Mouse (Mus musculus) regulatory T cell (primary cell): ENCODE data around the gene 4930435E12Rik.
"Not testable (repeated sequence)": the region's sequence is repeated elsewhere in the genome, so short reads cannot be mapped to it uniquely, and the experiment has no call there.

Experiments used
- in situ Hi-C: fragments of 300-600 bp; cut with MboI, MseI; formaldehyde crosslinking; loops from one replicate; pipeline ENCODE4 v1.15.1; 2025; ENCODE audit warnings: high pct_unique_total_duplicates

The 4930435E12Rik gene

DNA sequence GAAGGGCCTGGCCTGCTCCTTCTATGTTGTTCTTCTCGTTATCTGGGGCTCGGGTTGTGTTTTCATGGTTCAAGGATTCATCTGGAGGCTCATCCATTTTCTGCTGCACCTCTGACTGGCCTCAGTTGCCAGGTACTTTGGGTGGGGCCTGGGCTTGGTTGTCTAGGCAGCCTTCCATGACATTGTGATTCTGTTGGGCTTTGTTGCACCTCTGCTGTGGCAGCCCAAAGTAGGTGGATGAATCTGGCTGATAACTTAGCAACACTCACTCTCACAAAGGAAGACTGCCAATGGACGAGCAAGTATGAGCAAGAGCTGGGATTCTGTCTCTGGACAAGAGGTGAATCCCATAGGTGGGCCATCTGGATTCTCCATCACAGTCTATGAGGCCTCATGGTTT lies at the start of gene 4930435E12Rik:
Gene 4930435E12Rik (minus strand): TSS at position 101 of the 400 bp plus-strand sequence.
- in situ Hi-C loops: no loop called here

DNA sequence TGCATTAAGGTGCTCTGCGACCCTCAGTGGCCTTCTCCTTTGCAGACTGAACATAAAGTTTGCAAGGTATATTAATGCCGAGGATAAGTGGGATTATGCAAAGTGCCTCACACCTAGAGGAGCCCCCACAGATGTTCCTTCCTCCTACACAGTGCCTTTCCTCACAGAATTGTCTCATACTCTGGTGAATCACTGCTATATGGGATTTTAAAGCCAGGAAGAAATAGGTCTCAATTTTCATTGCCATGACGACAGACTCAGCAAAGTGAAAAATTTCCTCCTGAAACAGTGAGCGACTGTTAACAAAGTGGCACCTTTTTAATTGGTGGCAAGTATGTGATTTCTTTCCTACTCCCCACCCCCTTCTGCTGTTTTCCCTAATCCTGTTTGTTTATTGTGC lies 45.9 kb upstream of the 4930435E12Rik start:
- in situ Hi-C loops: no loop called here

DNA sequence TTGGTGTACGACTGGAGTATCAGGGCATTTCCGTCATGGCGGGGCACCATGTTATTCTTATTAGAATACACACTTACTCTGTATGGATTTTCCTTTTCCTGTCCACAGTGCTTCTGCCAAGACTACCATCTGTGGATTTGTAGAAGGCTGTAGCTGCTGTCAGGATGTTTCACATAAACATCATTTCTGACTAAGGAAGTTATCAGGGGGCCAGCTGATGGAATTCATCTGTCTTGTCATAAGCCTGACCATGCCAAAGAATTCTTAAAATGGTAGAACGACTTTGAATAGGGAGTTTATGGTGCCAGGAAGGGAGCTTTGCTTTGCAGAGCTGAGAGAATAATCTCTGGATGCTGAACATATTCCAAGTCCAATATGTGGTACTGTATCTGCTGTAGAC lies 44.7 kb upstream of the 4930435E12Rik start:
- in situ Hi-C loops: no loop called here

DNA sequence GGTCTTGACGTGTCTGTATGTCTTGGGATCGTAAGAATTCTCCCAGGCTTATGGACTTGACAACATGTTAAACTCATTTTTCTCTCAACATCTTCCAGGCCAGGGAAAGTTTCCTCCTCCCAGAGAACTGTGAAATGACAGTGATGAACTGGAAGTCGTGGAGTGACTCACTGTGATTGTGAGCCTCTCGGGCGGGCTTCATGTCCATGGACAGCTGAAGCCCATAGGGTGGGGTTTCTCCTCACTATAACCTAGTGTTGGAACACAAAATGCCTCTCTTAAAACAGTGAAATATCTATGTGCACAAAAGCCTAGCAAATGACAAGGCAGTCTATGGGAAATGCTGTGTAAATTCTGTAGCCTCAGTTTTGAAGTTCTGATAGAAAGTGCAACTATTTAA lies 35.8 kb upstream of the 4930435E12Rik start:
- in situ Hi-C loops: no loop called here

DNA sequence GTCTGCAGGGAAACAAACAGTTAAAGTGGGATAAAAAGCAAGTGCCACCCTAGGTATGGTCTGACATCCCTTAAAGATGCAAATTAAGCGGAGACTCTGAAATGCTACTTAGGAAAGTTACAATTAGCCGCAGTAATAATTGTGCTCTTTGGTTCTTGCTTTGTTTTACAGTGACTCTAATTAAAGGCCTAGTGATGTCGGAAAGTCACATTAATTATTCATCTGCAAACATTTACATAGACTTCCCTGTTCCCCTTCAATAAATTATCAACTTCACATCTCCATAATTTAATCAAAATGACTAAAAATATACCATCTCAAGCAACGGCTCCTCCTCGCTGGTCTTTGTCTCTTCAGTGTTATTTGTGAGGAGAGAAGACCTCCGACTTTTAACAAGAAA lies 32.0 kb upstream of the 4930435E12Rik start:
- in situ Hi-C loops: no loop called here

DNA sequence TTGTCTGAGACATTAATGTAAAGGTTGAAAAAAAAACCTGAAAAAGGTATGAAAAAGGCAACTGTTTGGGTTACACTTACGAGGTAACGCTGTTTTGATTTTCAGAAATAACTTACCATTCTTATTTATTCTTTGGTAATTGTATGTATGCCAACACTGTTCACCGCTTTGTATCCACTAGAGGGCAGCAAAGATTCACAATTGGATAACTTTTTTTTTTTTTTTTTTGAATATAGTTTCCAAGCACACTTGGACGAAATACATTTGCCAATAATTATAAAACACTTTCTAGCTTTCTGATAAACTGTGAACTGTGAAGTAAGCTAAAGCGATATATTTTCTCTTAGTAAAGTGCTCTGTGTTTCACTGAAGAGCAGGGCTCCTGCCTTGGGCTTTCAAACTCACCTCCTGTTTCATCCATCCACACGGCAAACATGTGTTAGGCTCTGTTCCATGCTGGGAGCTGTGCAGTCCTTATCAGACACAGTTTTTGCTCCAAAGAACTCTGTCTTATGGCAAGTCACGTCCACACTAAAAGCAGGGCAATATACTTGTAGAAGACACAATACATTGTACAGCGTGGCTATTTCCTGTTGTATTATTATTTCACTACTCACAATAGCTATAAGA lies 29.7 kb upstream of the 4930435E12Rik start:
- in situ Hi-C loops: loop anchor here (5.0 kb wide), 1 partner anchor 194 kb away; no protein-coding TSS in a partner anchor

DNA sequence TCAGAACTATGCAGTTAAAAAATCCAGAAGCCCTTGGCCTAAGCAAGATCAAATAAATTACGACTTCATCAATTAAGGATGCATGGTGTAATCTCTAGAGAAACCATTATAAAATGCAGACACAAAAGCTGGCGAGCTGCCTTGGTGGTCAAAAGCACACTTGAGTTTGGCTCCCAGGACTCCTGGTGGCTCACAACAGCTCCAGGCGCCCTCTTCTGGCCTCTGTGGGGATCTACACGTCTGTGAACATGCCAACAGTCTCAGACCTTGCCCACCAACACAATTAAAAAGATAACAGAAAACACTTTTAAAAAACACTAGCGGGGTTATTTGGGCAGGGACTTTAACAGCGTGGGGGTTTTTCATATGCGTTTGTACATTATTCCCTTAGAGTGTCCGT lies 16.0 kb downstream of the 4930435E12Rik start:
- in situ Hi-C loops: loop anchor here (5.0 kb wide), 1 partner anchor 190 kb away; no protein-coding TSS in a partner anchor

DNA sequence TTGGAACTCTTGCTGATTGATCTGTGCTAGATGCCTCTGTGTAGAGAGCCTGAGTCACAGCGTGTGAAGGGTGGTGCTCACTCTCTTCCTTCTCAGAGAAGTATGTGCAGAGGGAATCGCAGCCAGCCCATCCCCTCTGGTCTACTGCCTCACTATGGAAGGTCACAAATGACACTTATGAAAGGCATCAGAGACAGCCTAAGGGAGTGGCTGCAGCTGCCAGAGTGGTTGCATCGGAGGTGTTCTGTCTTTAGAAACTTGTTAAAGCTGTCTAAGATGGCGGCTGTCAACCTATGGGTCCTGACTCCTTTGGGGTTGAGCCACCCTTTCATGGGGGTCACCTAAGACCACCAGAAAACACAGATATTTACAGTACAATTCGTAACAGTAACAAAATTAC lies 18.4 kb downstream of the 4930435E12Rik start:
- in situ Hi-C loops: loop anchor here (5.0 kb wide), 1 partner anchor 188 kb away; no protein-coding TSS in a partner anchor

DNA sequence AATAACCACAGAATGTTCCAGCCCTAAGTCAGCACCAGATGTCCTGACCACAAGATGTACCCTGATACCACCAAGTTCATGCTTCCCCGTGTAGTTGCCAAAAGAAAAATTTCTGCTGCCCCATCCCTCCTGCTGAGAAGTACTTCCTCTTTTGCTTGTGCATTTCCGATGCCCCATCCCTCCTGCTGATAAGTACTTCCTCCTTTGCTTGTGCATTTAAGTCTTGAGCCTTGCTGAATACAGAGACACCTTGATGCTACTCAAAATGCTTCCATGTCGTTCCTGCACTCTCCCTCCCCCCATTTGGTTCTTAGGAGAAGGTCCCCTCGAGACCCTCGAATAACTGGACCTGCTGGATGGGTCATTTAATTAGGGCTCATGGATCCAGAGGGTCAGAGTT lies 20.8 kb downstream of the 4930435E12Rik start:
- in situ Hi-C loops: not testable (repeated sequence)

DNA sequence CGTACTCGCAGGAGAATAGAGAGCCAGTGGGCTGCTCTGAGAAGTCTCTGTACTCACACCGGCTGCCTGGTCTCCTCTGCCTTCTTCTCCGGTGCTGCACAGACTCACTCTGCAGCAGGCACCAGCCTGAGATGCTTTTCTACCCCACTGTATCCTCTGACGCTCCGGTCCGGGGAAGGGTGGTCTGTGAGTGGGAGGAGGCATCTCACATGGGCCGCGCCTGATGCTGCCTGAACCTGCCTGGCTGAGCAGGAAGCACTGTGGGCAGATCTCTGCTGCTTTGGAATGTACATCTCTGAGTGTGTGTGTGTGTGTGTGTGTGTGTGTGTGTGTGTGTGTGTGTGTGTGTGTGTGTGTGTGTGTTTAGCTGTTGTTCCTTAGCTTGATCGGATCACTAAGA lies 28.5 kb downstream of the 4930435E12Rik start, which contains the start of gene Upk1b:
Gene Upk1b (minus strand): TSS at position 238 of the 400 bp plus-strand sequence.
- in situ Hi-C loops: no loop called here

DNA sequence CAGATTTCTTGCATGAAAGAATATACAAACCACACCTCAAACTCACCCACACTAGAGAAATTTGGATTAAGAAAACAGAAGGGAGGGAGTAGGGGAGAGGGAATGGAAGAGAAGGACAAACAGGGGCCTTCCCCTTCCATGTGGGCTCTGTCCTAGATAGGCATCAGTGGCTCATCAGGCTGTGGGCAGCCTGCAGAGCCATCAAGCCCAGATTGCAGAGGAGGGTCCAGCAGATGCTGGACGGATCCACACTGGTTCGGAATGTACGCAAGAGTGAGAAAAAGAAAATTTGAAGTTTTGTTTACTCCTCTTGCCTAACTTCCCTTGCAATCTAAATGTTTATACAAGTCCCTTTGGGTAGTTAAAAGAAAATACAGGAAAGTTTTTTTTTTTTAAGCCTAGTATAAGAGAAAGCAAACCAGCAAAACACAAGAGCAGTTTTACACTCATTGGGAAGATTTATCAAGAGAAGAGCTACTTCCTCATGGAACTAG lies 29.5 kb downstream of the 4930435E12Rik start:
- in situ Hi-C loops: no loop called here

DNA sequence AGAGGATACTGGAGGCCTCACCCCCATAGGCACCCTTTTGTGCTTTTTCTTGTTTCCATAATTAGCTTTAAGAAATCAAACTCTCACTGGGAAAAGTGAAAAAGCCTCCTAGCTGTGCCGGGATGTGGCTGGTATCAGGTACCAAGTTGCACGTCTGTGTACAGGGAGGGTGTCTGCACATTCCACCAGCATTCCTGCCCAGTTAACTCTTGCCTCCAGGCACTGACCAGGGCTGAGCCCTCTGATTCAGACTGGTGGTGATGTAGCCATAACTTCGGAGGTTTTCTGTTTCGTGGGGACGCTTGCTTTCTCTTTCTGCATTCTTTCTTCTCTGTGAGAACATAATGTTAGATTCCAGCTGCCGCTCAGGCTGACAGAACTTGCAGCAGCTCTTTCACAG lies 35.4 kb downstream of the 4930435E12Rik start:
- in situ Hi-C loops: no loop called here

DNA sequence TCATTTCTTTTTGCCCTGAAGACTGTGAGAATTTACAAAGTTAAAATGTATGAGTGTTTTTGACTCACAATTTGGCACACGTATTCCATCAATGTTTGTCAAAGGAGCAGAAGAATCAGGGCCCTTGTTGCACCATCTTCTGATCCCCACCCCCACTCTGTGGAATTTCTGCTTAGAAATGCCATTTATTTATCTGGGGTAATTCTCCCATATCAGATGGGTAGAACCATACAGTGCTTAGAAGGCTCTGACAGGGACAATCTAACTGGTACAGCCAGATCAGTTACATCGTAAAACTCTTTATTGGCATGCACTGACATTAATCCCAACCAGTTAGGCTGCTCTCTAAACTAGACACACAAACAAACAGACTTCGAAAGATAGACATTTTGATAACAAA lies 38.6 kb downstream of the 4930435E12Rik start:
- in situ Hi-C loops: no loop called here

DNA sequence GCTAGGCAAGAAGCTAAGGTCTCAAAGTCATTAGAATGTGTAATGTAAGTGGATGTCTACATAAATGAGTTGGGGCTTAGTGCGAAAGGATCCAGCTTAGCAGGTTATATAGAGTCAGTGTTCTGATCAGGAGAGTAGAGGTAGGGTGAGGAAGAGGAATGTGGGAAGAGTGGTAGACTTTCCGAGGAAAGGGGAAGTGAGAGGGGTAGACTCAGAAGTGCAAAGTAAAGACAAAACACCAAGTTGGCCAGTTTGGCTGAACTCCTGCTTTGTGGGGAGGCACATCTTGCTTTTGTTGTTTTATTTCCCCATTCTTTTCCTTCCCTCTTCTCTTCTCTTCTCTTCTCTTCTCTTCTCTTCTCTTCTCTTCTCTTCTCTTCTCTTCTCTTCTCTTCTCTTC lies 39.5 kb downstream of the 4930435E12Rik start:
- in situ Hi-C loops: no loop called here

DNA sequence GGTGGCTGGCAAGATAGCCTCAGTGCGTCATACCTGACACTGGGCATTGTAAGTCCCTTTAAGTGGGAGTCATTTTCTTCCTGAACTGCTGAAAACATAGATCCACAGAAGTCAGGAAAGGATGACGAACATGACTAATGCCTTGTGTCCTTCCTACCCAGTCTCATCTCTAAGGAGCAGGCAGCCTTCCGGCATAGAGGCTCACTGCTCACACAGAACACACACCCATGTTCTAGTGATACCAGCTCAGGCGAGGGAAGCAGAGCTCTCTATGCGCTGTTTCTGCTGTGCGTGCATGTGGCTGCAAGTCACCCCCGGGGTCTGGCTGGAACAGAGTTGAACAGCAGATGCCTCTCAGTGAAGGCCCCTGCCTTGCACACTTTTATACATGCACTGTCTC lies 43.2 kb downstream of the 4930435E12Rik start:
- in situ Hi-C loops: no loop called here

DNA sequence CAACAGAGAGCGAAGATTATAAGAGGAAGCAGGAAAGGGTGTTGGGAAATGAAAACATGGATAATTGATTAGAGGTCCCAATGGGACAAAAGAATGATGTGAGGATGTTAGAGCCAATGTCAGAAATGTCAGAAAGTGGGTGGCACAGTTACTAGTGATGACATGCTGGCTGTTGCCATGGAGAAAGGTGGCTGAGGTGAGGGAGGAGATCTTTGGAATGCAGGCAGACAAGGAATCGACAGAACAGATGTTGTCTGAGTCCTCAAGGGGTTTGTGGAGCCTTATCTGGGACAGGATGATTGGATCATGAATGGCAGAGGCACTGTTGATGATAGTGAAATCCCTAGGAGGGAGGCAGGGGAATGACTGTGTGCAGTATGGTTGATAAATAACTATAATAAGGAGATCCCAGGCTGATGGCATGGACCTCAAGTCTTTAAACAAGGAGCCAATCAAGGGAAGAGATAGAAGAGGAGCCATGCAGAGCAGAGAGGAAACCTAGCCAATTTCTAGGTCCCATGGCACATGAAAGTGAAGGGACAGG lies 46.0 kb downstream of the 4930435E12Rik start:
- in situ Hi-C loops: no loop called here

DNA sequence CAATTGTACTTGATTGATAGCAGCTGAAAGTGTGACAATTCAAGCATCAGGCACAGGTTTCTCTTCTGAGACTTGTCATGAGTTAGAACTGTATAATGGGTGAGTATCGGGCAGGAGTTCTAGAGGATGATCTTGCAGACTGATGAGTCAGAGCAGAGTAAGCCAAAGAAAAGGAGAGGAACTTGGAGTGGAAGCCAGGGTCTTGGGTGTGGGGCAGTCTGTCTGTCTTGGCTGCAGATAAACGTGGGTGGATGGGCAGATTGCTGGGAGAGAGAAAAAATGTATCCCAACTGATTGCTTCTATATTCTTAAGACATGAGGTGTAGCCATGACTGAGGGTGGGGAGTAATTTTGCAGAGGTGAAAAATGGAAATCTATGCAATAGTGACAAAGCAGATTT lies 46.6 kb downstream of the 4930435E12Rik start:
- in situ Hi-C loops: no loop called here

DNA sequence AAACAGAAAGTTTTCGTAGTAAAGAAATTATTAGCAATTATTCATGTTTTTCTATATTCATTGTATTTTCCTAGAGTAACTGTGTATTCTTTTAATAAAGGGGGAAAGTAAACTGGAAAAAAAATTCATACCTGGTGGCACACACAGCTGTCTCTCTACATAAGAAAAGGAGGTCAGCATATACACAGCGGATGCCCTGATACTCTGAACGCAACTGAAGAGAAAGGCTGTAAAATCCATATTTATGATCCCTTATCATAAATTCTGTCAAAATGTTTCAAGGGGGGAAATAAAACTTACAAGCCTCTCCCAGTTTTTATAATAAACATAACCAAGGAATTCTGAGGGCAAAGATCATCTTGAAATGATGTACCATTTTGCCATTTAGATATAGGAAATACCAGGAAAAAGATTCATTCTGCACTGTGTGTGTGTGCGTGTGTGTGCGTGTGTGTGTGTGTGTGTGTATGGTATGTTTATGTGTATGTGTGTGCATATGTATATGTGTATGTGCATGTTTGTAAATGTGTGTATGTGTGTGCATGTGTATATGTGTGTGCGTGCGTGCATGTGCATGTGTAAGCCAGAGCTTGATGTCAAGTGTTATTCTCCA lies 47.5 kb downstream of the 4930435E12Rik start:
- in situ Hi-C loops: no loop called here

DNA sequence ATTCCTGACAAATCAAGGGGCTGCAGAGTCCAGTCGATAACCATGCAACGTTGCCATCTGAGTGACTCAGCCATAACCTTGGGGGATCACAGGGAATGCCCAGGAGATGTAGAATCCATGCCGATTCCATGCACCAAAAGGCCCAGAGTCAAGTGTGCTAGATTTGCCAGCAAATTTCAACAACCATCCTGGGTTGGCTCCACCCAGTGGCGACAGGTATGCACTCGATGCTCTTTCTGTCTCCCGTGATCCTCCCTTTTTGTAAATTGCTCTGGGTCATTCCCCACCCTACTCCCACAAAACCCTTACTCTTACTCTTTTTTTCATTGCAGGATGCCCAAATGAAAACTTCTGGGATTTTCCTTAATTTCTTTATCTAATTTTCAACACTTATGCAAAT lies 52.2 kb downstream of the 4930435E12Rik start:
- in situ Hi-C loops: no loop called here

DNA sequence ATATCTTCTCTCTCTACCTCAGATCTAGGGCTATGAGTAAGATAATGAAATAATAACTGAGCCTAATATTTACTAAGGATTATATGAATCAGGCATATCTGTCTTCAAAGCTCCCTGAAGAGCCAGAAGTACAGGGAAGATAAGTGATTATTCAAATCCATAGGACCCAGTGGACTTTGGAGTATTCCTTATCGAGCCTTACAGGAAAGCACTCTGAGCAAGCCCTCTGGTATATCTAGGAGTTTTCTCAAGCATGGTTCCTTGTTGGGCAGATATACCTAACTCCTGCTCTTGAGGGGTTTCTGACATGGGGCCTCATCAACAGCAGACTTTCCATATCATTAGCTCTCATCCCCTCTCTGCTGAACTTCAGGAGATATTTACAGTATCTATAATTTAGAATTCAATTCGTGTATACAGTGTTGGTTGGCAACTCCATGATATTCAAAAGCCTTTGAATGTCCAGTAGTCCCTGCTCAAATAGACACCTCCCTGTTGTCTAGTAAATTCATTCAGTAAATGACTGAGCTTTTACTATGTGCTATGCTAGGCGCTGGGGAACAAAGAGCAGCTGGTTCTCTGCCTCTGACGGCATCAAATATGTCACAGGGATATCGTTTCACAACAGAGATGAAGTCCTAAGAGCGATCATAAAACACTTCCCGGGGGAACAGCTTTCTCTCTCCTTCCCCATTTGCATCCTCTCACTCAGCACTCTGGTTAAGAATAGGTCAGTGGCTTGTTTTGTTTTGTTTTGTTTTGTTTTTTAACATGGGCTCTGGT lies 53.4 kb downstream of the 4930435E12Rik start:
- in situ Hi-C loops: no loop called here

DNA sequence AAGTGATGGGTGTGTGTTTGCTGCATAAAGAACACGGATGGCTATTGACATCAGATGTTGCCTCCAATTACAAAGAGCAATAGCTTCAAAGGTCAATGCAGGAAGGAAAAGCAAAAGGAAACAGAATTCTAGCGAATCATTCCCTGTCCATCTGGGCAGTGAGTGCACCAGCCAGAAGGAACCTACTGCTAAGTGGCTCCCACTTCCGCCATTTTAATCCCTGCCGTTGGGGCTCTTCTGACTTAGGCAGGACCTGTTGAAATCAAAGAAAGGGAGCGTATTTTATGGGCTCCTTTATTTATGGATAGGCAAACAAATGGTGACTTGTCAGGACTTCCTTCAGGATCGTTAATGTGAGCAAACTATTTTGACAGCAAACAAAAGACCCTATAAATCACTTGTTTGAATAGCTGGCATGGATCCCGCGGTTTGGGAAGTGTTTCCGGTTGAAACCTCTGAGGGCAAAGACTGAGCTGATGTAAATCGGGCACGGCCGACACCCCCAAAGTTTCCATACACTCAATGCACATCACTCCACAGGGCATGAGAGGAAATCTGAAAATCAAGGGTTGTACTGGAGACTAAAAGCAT lies 55.5 kb downstream of the 4930435E12Rik start:
- in situ Hi-C loops: no loop called here

DNA sequence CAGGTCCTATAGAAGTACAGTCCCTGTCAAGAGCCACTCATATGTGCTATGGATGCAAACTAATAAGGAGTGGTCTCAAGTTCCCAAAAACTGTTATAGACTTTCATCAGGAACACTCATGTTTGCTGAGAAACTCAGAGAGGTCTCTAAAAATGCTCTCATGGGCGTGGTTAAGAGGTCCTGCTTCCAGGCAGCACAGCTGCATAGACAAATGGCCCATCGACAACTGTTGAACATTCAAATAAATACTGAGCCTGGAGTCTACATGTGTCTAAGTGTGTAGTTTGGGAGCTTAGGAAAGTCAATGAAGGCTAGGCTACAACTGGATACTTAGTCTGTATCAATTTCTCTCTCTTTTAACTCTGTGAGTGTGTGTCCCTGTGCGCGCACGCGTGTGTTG lies 57.4 kb downstream of the 4930435E12Rik start:
- in situ Hi-C loops: no loop called here
